Mouse (Mus musculus) neutrophil, adult 59 days (primary cell): Measurements from ENCODE around the gene Psmd12. TPM values are rescaled to one million over a fixed set of nuclear protein-coding genes. Genes with fewer than 3 reads are reported as not detected.

Experiments
- total RNA-seq, 2 experiments: library from RNA; stranded (reverse); gene quantifications; 1 replicate in 1 of 2; 2 replicates in 1 of 2; pipeline ENCODE4 v1.2.4; 2023

Psmd12 gene
- 10 to 100 TPM; 30.9 to 31.0 TPM for total RNA-seq

DNA sequence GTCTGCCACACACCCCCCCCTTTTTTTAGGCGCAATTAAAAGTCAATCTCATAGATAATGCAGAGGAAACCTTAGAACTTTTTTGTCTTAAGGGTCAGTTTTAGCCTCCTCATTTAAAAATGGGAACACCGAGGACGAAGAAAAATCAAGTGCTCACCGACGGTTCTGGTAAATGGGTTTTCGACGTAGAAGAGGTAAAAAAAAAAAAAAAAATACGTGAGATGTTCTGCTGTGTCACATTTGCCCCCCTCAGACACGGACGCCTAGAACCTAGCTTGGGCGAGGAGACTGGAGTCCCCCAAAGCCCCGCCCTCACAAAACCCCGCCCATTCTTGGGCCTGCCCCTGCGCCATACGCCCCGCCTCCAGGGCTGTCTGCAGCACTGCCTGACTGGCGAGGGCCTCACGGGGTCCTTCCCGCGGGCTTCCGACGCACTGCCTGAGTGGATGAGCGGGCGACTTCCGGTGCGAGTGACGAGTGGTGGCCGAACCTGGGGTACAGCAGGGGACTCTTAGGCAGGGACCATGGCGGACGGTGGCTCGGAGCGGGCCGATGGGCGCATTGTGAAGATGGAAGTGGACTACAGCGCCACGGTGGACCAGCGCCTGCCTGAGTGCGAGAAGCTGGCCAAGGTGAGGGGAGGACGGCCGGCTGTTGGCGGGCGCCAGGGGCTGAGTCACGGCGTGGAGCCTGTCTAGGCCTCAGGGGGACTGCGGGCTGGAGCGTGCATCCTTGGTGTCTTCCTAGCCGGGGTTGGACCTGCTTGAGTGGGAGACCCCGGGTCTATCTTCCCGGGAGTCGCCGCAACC lies at the start of gene Psmd12:
Gene Psmd12 (plus strand): TSS at position 432 of the 809 bp plus-strand sequence.

GRCm38 (mm10) chr11:107470521-107471041 lies 8.7 kb upstream of the Psmd12 start, which contains the start of gene Pitpnc1:
Gene Pitpnc1, minus strand, starts transcription at chr11:107470699.

GRCm38 (mm10) chr11:107547351-107548203 lies 68.3 kb downstream of the Psmd12 start, which contains the start of gene Helz:
Gene Helz, plus strand, starts transcription at chr11:107547930.

Other genes starting within 250 kb of the Psmd12 start
- gene Pitpnc1, start 8.8 kb upstream of the Psmd12 start, total RNA-seq: 10 to 100 TPM; 29.9 to 36.8 TPM
- 10 to 100 TPM; 23.9 to 26.4 TPM for gene Helz, start 68.4 kb downstream of the Psmd12 start, total RNA-seq
- not detected for gene Cacng1, start 237.0 kb downstream of the Psmd12 start, total RNA-seq